Mouse (Mus musculus) intestine, embryonic 14.5 days (tissue): ENCODE measurements at regions not wholly inside any gene's neighbourhood (a gene's known extent, or its start where the extent isn't known, plus 50 kb on each side); places are given as distances from the start of the nearest gene placed in this dataset.

ENCODE experiments used
- ATAC-seq: fragments of 200-750 bp; cut with Nextera tagmentation; replicated peaks from 2 replicates; pipeline ENCODE4 v1.8.0; 2017; ENCODE audit warnings: low read depth, moderate number of reproducible peaks, moderate TSS enrichment, moderate library complexity; ENCODE audit not compliant: low FRiP score, low TSS enrichment
- DNase-seq: peaks from one replicate; pipeline ENCODE4 v3.0.0-alpha.2; 2018; ENCODE audit warnings: low spot score
- H3K27ac ChIP-seq: fragments of 300-500 bp; sonication (generic); 2 replicates; pipeline ENCODE4 v1.5.1; 2014; ENCODE audit warnings: low read depth, mild to moderate bottlenecking, control low read depth
- H3K27me3 ChIP-seq: fragments of 300-500 bp; sonication (generic); replicated peaks from 2 replicates; pipeline ENCODE4 v1.6.1; 2014; ENCODE audit warnings: low read length, control low read depth; ENCODE audit not compliant: control insufficient read depth, insufficient read depth
- H3K36me3 ChIP-seq: fragments of 300-500 bp; sonication (generic); 2 replicates; pipeline ENCODE4 v1.6.1; 2014; ENCODE audit warnings: low read length, control low read depth; ENCODE audit not compliant: control insufficient read depth, insufficient read depth
- H3K4me1 ChIP-seq: fragments of 300-500 bp; sonication (generic); replicated peaks from 2 replicates; pipeline ENCODE4 v1.6.1; 2014; ENCODE audit warnings: low read length, control low read depth, mixed read lengths; ENCODE audit not compliant: control insufficient read depth, insufficient read depth
- H3K4me2 ChIP-seq: fragments of 300-500 bp; sonication (generic); 2 replicates; pipeline ENCODE4 v1.6.1; 2014; ENCODE audit warnings: low read length
- H3K4me3 ChIP-seq: fragments of 300-500 bp; sonication (generic); 2 replicates; pipeline ENCODE4 v1.5.1; 2014; ENCODE audit warnings: low read depth, low read length, control low read depth, mixed read lengths
- H3K9ac ChIP-seq: fragments of 300-500 bp; sonication (generic); 2 replicates; pipeline ENCODE4 v1.6.1; 2014; ENCODE audit warnings: mild to moderate bottlenecking, low read length
- H3K9me3 ChIP-seq: fragments of 300-500 bp; sonication (generic); 2 replicates; pipeline ENCODE4 v1.6.1; 2016; ENCODE audit warnings: low read length, control low read depth; ENCODE audit not compliant: control insufficient read depth
- WGBS: fragments of 180-500 bp; shearing (Covaris S2); extraction: QIAGEN DNeasy Blood & Tissue Kit; methylation state at CpG from one replicate; pipeline ENCODE4 v1.1.7; 2014; 5-methylcytosine and 5-hydroxymethylcytosine counted together

DNA sequence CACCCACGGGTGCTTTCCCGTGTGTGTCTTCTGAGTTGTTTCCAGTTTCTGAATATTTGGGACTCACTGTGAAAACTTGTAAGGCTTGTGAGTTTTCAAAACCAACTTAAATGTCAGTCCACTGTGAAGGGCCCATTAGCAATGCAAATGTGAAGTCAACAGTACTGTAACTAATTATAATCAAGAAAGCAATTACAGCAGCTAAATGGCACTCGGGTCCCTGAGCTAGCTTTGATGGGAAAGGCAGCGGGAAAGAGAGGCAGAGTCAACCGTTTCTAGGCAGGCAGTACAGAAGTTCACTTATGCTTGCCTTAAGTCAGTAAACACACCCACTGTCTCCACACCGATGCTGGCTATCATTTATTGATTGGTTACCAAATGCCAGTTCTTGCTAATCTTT is 221.9 kb downstream of the Klf5 start:
- H3K4me2 ChIP-seq, result no peak overlapping the region

DNA sequence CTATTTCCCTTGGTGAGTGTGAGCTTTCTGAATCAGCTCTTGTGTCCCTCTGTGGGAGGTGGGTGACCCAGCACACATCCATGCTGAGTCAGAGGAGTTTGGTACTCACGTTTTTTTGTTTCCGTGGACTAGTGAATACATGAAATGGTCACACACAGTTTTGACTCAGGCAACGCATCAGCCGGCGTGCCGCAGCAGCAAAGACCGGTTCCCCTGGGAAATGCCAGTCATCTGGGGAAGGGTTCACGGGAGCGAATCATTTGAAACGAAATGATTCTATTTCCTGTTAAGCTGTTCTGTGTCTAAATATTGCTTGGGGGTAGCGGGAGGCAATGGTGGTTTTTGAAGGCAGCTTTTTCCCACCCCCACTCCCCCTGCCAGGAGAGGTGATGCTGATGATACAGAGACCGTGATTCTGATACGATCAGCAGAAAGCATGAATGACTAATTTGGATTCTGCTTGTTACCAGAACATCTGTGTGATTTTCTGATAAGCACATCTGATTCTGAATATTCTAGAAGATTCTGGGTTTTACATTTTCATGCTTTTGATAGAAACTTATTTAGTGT is 223.5 kb downstream of the Klf5 start:
- Histone ChIP-seq H3K4me3 (no peak overlapping the region), H3K4me2 (no peak overlapping the region), H3K27ac (no peak overlapping the region), H3K27me3 (no peaks in the 10 kb centered on the region), H3K4me1 (no peaks in the 10 kb centered on the region), H3K9ac (no peak overlapping the region), H3K9me3 (no peaks in the 10 kb centered on the region), H3K36me3 (no peaks in the 10 kb centered on the region)
- DNase-seq (no peak), ATAC-seq (no peak)
- 91% methylated on average over 13 of the region's 13 CpGs for WGBS

More for the DNA sequence above, 221.9 kb downstream of the Klf5 start:
- no peak overlapping the region for H3K9ac ChIP-seq
- H3K4me1 ChIP-seq, result no peaks in the 10 kb centered on the region
- ATAC-seq (no peak), DNase-seq (no peak)
- no peak overlapping the region for H3K4me3 ChIP-seq
- no peak overlapping the region for H3K27ac ChIP-seq
- H3K36me3 ChIP-seq, result no peaks in the 10 kb centered on the region
- no peaks in the 10 kb centered on the region for H3K27me3 ChIP-seq
- 66% methylated on average over 6 of the region's 6 CpGs for WGBS
- no peaks in the 10 kb centered on the region for H3K9me3 ChIP-seq

DNA sequence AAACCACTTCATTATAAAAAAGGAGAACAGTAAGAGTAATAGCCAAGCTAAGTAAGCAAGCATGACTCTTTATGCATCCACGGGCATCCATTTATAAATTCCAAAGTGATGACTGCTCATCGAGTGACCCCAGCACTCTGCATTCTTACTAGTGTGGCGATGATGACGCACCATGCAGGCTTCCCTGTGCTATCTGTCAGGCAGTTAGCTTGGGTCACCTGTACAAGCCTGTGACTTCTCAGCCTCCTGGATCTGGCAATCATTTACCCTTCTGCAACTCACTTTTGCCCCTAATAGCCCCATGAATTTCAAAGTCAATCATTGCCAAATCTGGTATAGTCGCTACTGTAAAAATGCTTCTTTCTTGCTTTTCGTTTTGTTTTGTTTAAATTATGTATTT is 237.3 kb downstream of the Klf5 start:
- Histone ChIP-seq H3K4me3 (no peak overlapping the region), H3K27me3 (no peaks in the 10 kb centered on the region), H3K4me1 (no peaks in the 10 kb centered on the region), H3K4me2 (no peak overlapping the region), H3K9ac (no peak overlapping the region), H3K36me3 (no peaks in the 10 kb centered on the region), H3K9me3 (no peaks in the 10 kb centered on the region), H3K27ac (no peak overlapping the region)
- ATAC-seq, result peak; percentile 86
- no peak for DNase-seq
- WGBS, result 71% methylated on average over 6 of the region's 6 CpGs

DNA sequence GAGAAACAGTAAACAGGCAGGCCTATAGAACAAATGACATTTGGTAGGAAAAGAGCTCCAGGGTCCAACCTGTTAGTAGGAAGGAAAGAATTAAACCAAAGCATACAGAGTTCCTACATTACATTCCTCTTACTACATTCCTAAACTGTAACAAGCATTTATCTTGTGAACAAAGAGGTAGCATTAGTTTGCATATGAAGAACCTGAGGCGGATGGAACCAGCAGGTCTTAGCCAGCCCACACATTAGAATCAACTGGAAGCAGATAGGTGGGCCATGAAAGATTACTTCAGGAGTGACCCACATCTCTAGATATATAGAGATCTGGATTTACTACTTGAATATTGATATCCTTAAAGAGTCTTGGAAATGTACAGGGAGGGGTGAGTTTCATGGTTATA is 238.8 kb downstream of the Klf5 start:
- Histone ChIP-seq H3K27ac (no peak overlapping the region), H3K9me3 (no peaks in the 10 kb centered on the region), H3K4me3 (no peak overlapping the region), H3K27me3 (no peaks in the 10 kb centered on the region), H3K4me2 (no peak overlapping the region), H3K36me3 (no peaks in the 10 kb centered on the region), H3K4me1 (no peaks in the 10 kb centered on the region), H3K9ac (no peak overlapping the region)
- no peak for ATAC-seq
- 98% methylated on average over 1 of the region's 1 CpGs for WGBS
- no peak for DNase-seq

DNA sequence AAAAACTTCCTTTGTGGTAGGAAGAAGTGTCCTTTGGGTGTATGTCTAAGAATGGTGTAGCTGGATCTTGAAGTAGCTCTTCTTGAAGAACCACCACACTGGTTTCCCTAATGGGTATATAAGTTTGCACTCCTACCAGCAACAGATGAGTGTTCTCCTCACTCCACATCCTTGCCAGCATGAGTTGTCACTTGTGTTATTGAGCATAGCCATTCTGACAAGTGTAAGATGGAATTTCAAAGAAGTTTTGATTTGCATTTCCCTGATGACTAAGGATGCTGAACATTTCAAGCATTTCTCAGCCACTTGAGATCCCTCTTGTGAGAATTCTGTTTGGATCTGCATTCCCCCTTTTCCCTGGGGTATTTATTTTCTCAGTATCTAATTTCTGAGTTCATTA is 243.2 kb downstream of the Klf5 start:
- Histone ChIP-seq H3K9me3 (no peaks in the 10 kb centered on the region), H3K9ac (no peak overlapping the region), H3K36me3 (no peaks in the 10 kb centered on the region), H3K27ac (no peak overlapping the region), H3K27me3 (no peaks in the 10 kb centered on the region), H3K4me2 (no peak overlapping the region), H3K4me3 (no peak overlapping the region), H3K4me1 (no peaks in the 10 kb centered on the region)
- ATAC-seq, result no peak
- no peak for DNase-seq

DNA sequence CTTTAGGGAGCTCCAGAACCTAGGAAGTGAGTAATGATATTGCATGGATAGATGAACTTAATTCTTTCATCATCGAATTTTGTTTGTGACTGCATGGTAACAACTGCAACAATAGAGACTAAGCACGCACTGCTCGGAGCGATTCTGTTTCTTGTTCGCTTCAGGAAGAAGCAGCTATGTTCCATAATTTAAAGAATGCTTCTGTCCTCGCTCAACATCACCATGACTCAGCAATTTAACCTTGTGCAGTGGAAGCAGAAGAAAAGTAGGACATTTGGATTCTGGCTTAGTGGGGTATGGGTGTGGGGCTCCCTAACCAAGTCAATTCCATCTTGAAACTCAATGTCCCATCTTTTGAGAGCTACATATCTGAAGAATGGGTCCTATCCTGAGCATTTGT is 249.4 kb downstream of the Klf5 start:
- Histone ChIP-seq H3K4me2 (no peak overlapping the region), H3K27me3 (no peaks in the 10 kb centered on the region), H3K4me1 (no peaks in the 10 kb centered on the region), H3K9me3 (no peaks in the 10 kb centered on the region), H3K9ac (no peak overlapping the region), H3K4me3 (no peak overlapping the region), H3K27ac (peak overlapping the region; percentile 43; the same call in 1 of the 2 replicates), H3K36me3 (no peaks in the 10 kb centered on the region)
- DNase-seq (no peak), ATAC-seq (peak; percentile 3; the same call in 1 of the 2 replicates)
- 82% methylated on average over 6 of the region's 6 CpGs for WGBS

DNA sequence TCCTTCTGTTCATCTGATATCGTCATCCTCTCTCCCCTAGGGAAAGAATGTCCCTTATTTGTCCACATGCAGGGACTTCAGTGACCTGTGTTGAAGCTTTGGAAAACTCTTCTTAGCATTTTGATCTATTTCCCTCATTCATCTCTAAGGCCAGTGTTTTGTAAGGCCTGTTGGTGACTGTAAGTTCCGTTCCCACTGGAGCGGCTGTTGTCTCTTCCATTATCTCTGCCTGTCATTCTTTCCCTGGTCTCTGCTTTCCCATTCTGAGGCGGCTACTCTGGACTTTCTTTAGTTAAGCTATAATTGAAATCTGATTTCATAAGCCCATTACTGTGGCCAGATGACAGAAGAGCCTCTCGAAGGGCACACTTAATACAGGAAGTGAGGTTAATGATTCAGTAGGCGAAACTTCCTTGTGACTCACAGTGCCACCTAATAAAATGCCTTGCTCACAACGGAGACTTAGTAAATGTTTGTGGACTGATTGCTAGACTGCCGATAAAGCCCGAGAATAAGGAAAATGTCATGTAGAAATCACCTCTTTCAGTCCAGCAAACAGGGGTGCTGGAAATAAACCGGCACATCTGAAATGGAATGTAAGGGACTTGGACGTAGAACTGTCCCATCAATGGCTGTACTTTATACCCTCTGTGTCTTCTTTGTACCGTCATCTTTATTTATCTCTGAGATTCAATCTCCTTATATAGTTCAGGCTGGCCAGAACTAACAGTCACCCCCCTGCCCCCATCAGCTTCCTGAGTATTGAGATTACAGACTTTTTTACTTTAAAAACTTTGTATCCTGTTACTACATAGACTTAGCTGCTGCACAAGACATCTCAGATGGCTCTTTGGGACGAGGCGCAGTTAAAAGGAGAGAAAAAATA is 250.1 kb downstream of the Klf5 start:
- Histone ChIP-seq H3K27ac (peak overlapping the region; percentile 43), H3K9me3 (no peaks in the 10 kb centered on the region), H3K36me3 (no peaks in the 10 kb centered on the region), H3K4me2 (no peak overlapping the region), H3K4me3 (no peak overlapping the region), H3K27me3 (no peaks in the 10 kb centered on the region), H3K4me1 (no peaks in the 10 kb centered on the region), H3K9ac (no peak overlapping the region)
- DNase-seq (peak; percentile 51), ATAC-seq (peak; percentile 66)
- 64% methylated on average over 14 of the region's 14 CpGs for WGBS

DNA sequence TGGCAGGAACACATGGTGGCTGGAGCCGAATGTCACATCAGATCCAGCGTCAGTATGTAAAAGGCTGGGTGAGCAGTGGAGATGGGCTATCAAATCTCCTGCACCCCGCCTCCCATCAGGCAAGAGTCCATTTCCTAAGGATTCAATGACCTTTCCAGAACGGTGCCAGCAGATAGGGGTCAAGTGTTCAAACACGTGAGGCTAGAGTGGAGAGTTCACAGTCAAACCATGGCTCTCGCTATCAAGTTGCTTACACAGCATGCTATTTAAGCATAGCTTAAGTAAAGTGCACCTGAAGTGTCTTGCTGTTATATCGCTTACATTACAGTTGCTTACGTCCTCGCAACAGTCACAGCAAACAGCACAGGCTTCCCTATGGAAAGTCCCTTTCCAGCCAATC is 265.5 kb downstream of the Klf5 start:
- DNase-seq, result no peak
- no peaks in the 10 kb centered on the region for H3K36me3 ChIP-seq
- no peak for ATAC-seq

DNA sequence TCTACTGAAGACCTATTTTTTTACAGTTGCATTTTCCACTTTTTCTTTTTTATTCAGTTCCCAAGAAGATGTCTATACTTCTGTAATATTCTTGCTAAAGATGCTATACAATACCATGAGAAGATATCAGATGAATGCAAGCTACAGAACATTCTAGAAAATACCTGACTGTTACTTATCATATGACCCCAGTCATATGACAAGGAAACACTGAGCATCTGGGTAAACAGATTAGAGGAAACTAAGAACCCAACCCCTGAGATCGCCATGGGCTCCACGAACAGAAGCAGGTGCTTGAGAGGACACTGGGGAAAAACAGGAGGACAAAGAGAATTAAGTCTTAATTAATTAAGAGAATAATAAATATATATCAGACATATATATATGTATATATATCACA is 275.7 kb downstream of the Klf5 start:
- no peak overlapping the region for H3K4me2 ChIP-seq
- H3K4me1 ChIP-seq, result peaks cover 10% of the 10 kb centered on the region; the same call in 1 of the 2 replicates
- no peak overlapping the region for H3K9ac ChIP-seq
- no peaks in the 10 kb centered on the region for H3K9me3 ChIP-seq
- H3K36me3 ChIP-seq, result no peaks in the 10 kb centered on the region
- no peak overlapping the region for H3K27ac ChIP-seq
- 80% methylated on average over 2 of the region's 2 CpGs for WGBS
- ATAC-seq, result no peak
- no peak for DNase-seq
- H3K4me3 ChIP-seq, result no peak overlapping the region
- no peaks in the 10 kb centered on the region for H3K27me3 ChIP-seq

More for the DNA sequence above, 265.5 kb downstream of the Klf5 start:
- no peaks in the 10 kb centered on the region for H3K4me1 ChIP-seq
- H3K27ac ChIP-seq, result no peak overlapping the region
- H3K9me3 ChIP-seq, result no peaks in the 10 kb centered on the region
- no peak overlapping the region for H3K4me3 ChIP-seq
- no peaks in the 10 kb centered on the region for H3K27me3 ChIP-seq
- no peak overlapping the region for H3K4me2 ChIP-seq
- H3K9ac ChIP-seq, result no peak overlapping the region
- WGBS, result 72% methylated on average over 9 of the region's 9 CpGs
